Mouse (Mus musculus): Measurements from ENCODE around the gene Ntm. TPM values are rescaled to one million over a fixed set of nuclear protein-coding genes. Genes with fewer than 3 reads are reported as not detected.

Gene Ntm
- total RNA-seq, 4 experiments from 2014 or later: 0.46 to 1.4 (median 1.1) TPM

DNA sequence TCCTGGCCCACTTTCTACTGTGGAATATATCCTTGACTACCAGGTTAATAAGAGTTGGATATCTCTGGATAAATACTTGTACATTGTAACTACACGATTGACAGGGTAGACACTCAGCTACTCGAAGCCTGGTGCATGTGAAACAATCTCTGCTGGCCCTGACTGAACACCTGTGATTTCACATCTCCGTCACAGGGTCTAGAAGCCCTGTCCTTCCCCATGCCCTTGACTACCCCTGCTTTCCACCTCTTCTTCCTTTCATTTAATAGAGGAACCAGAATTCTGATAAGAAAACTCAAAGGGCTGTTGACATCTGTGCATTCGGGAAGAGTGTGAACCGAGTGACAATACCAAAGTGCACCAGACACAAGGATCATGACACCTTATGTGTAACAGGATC, 566.8 kb downstream of the Ntm start:
- DNase-seq: no peak

DNA sequence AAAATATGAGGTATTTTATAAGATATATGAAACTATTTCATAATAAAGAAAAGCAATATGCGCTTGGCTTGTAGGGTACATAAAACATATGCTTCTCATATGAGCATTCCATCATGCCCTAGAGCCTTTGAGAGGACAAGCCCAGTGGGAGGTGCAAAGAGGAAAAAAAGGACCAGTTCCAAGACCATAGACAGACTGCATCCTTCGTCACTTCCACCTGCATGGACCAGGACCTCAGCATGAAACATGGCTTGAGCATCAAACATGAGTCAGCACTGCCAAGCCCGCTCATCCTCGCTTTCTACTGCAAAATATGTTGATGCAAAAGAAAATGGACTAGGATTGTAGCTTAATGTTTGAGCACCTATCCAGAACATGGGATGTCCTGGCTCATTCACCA, 569.8 kb downstream of the Ntm start:
- no peak for DNase-seq

DNA sequence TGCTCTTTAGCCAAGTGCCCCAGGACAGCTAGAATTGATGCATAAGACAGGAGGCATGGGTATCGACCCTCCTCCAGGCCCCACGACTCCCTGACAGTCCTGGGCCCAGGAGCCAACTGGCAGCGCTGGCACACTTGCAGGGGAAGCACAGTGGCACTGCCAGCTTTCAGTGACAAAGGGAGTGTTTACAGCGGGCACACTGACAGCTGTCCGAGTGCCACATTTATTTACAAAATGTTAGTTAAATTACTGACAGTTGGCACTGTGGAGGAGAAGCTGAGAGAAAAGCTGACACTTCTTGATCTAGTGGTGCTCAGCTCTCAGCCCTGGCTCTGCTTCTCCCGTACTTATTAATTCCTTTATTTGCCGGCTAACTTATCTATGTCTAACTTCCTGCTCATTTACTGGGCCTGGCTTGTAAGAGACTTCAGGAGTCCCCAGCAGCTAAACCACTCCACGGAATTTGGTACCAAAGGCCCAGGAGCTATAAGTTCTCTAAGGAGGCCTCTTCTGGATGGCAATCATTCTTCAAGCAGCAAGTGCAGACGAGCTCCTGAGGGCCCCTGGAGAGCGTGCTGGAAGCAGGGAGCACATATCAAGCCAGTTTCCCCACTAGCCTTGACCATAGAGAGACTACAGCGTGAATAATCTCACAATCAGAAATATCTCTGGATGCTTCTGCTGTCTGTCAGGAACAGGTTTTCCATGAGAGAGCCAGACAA, 572.0 kb downstream of the Ntm start:
- DNase-seq: no peak

DNA sequence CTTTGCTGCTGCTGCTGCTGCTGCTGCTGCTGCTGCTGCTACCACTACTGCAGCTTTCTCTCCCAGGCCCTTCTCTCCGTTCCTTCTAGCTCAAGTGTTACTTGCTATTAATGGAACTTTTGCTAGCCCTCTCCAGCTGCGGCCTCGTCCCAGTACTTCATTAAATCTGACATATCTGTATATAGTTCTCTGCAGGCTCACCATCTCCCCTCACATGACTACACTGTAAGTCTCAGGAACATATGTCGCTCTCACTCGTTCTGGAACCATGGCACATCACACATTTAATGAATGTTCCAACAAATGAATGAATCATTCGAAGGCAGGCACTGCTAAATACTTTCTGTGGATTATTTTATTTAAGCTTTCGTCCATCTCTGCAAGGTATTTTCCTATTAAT, 573.7 kb downstream of the Ntm start:
- no peak for DNase-seq

DNA sequence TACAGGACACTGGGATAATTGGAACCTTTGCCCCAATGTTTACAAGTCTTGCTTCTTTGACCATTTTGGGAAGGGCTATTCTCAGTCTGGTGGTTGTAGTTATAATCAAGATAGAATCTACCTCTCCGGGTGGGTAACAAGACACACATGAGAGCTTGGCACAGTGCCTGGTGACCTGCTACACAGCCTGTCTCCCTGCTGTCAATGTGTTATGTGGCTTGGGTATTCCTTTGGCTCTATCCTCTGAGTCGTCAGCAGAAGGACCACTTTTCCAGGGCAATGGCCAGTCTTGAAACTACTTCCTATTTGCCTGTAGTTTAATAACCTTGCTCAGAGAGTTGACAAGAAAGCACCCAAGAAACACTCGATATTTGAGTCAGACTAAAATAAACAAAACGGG, 575.8 kb downstream of the Ntm start:
- DNase-seq: no peak

DNA sequence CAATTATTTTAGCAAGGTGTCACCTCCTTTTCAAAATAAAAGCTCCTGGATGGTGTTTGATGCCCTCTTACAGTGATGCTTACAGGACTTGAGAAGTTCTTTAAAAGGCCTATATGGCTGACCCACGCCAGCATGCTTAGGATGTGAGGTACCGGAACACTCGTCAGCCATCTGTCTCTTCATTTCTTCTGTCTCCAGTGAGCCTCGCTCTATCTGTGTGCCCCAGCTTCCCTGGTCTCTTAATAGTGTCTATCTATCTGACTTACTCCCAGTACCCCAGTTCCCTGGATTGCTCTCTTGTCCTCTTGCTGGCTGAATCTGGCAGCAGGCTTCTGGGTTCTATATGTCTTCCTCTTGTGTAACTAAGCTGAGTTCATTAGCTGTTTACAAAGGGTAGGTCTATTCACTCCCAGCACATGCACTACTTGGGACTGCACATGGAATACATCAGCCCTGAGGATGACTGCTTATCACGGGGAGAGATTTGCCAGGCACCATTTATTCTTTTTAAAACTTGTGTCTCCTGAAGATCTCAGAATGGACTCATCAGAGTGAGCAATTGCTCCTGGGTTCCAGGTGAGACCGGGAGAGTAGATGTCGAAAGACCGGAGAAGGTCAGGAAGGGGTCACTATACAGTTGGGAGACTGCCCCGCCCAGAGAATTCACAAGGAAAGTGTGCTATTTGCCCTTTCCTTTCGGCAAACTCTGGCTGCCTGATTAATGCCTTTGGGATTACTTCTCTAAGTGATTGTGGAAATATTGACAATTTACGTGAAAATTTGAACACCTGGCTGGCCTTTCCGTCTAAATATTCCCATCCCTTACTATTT, 585.6 kb downstream of the Ntm start:
- no peak for DNase-seq

DNA sequence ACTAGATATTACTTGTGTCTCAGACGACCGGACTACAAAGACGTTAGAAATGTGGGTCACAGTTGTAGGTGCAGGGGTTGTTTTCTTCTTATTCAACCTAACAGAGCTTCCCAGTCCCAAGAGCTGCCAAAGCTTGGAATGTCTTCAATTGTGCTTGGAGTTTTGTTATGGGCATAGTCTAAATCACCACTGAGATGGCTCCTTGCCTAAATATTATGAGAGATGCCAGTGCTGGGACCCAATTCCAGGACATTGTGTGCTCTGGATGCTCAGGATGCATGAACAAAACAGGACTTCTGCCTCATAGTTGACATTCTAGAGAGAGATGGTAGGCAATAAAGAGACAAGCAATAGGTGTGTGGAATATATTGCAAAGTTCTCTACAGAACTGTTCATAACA, 591.6 kb downstream of the Ntm start:
- no peak for DNase-seq

DNA sequence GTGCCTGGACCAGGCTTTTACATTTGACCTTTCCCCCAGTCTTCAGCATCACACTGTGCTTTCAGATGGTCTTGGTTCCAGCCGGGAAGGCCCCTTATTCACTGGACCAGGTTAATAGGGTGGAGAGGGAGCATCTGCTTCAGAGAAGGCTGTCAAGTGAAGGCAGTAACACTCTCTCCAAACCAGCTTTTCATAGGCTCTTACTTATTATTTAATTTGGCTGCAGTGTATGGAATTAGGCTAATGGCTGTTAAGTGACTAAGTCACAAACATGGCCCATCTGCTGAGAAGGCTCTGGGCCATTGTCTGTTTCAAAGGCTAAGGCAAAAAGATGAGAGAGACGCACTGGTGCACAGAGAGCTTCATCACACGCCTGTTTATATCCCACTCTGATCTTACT, 593.3 kb downstream of the Ntm start:
- DNase-seq: no peak

DNA sequence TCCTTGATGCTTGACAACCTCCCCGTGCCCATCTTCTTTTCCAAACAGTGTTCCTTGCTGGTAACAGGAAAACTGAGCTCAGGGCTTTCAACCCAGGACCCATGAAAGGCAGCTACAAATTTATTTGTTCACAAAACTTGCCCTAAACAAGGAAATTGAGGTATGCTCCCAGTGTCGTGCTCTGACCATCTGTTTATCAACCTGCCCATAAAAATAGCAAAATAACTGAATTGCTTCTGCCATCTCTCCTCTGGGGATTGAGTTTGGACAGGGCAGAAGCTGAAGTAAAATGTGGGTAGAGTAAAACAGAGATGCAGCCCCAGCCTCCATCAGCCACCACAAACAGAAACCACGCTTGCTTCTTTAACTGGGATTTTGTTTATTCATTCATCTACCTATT, 594.6 kb downstream of the Ntm start:
- no peak for DNase-seq

DNA sequence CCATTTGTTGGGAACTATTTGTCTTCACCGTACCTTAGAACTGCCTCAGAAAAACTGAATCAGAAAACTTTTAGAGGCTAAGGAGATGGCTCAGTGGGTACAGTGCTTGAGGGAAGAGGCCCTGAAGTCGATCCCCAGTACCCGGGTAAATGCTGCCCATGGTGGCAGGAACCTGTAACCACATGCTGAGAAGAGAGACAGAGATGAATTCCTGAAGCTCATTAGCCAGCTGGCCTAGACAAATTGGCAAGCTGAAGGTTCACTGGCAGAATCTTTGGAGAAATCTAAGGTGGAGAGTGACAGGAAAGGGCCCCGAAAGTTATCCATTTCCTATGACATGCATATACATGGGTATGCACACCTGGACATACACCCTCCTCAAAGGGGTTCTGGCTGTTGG, 605.1 kb downstream of the Ntm start:
- no peak for DNase-seq

DNA sequence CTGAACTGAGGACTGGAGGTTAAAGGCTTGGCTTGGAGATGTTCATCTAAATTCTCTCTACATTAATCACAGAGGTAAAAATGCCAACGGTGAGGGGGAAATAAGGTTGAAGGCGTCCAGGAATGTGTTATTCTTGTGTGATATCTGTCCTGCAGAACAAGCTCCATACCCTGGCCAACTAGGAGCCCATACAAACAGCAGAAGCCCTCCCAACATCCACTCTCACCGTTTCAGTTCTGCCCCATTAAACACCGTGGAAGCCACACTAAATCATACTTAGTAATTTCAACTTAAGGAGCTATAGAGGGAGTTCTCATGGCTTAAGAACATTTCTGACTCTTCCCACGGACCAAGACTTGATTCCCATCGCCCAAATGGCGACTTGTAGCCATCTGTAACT, 620.6 kb downstream of the Ntm start:
- DNase-seq: no peak

DNA sequence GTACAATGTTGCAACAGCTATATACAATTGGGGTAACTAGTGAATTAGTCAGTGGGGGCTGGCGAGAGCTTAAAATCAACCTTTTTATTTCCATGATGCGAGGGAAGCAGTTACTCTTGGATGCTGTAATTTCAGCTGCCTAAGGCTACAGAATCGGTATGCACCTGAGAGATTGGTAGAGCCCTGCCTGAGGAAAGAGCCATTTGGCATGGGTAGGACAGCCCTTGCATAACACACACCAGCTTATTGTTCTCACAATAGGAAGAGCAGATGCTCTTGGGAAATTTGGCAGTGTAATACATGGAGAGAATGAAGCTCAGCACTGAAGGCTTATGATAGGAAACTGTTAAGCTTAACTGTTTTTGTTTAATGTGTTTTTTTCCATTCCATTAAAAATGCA, 621.6 kb downstream of the Ntm start:
- DNase-seq: no peak

DNA sequence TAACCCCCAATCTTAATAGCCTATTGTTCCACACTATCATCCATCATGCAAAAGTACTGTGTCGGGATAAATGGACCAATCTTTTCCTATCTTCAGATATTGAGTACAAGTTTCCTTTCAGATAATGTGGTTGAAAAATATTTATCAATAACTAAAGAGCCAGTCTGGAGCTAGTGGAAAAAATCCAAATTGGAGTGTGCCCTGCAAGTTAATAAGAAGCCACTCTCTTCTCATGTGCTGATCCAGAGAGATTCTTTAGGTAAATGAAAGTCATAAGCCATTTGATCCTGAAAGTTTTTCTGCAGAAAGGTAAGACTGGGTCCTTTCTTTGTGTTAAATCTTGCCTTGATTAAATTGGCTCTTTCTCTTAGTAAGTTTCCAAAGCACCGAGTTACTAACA, 627.3 kb downstream of the Ntm start:
- no peak for DNase-seq

DNA sequence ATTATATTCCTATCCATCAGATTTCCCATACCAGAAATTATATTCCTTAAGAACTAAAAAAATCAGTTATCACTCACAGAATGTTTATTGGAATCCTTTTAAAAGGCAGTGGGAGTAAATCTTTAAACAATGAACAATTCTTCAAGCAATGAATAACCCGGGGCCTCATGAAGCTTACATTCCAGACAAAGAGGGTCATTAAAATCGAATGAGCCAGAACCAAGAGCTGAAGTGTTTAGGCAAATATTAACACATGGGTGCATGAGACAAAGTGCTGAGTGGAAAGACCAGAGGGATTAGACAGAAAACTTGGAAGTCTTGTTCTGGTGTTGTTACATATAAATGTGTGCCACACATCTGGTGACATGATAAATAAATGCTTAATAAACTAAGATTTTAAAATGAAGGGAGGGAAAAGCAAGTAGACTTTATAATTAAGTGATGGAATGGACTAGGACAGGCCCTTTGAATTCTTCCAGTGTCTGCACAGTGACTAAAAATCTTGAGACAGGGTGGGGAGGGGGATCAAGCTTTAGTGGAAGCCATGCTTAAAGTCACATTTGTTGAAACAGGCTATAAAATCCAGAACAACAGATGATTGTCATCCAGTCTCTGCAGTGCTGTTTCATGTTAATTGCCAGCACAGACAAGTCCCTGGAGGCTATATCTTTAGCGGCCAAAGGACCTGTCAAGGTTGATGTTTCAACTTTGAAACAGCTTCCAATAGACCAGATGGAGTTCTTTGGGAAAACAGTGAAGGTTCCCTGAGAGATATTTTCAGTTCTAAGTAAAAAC, 630.4 kb downstream of the Ntm start:
- DNase-seq: no peak

DNA sequence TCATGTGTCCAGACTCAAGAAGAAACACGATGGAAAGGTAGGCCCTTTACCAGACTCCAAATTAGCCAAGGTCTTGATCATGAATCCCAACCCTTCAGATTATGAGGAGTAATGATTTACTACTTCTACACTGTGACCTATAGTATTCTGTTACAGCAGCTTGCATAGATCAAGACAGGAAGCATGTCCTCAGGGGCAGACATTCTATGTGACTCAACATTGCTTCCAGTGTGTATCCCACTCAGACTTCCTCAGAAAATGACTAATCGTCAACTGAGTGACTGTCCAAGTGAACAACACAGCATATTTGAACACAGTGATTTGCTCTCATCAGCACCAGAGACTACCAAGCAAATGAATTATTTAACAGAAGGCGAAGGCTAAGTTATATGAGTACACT, 632.5 kb downstream of the Ntm start:
- DNase-seq: no peak

DNA sequence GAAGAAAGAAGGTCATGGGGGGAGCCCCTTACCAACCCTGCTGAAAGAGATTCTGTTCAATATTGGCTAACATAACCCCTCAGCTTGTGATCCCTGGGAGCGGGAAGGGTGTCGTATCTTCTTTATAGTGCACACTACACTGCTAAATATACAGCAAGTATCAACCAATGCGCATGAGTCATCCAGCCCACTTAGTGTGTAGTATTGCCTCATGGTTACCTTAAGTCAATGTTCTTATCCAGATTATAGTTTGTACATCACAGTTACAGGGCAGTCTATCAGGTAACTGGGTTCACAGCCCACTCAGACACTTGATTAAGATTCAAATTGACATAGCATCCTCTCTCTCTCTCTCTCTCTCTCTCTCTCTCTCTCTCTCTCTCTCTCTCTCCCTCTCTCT, 636.7 kb downstream of the Ntm start:
- DNase-seq: no peak

DNA sequence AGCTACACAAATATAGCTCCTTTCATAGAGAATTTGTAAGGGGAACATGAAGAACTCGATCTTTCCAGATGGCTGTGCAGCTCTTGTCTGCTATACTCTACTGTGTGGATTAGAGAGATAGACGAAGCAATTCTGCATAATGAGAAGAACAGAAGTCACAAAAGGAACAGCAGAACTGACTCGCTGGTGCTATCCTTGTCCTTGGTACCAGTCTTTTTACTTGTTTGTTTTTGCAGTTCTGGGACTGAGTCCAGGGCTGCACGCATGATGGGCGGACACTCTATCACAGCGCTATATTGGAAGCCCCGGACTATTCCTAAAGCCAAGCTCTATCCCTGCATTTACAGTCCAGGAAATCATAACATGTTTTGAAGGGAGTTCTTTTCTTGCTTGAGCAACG, 637.8 kb downstream of the Ntm start:
- DNase-seq: no peak

DNA sequence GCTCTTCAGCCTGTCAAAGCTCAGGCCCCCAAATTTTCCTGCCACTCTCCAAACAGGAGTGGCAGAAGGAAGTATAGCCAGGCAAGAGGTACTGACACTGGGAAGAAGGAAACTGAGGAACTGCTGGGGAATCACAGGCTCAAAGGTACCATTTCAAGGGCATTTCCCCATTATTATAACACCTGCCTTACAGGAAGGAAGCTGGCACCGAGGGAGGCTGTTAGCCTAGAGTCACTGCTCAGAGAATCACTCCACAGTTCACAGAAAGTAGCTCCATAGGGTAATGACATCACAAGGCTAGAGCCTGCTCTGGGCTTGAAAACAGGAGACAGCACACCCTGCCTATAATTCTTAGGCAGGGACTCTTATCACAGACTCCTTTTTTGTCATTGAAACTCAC, 643.7 kb downstream of the Ntm start:
- DNase-seq: no peak

DNA sequence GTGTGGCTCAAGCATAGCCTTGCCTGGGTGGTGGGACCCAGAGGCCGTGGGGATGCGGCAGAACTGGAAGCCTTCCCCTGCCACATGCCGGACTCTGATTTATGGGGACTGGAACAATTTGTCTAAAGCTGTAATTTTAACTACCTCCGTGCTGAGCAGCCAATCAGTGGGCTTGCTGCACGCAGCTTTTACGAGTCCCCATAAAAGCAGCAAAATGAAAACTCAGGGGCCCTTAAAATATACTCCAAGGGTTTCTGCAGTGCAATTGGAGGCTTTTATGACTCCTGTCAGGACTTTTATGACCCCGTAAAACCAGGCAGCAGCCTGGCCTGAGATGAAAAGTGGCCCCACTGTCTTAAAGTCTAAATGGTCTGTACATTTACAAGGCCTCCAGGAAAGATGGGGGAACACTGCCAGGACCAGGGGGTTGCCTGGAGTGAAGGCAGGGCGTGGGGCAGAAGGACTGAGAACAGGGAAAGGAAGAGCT, 644.2 kb downstream of the Ntm start:
- no peak for DNase-seq

DNA sequence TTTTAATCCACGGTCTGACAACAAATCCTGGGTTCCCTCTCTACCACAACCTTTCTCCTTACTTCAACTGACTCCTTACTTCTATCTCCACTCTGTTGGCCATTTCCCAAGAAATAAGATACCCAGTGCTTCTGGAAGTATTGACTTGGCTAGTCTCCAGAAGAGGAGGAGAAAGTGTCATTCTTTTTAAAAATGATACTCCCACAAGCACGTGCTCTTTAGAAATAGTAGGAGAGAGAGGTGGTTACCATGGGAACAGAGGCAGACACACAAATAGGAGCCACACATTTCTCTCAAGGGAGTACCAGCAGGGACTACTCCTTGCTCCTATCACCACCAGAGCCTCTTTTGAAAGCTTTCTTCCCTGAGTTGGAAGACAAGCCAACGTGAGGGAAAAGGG, 645.3 kb downstream of the Ntm start:
- DNase-seq: no peak

DNA sequence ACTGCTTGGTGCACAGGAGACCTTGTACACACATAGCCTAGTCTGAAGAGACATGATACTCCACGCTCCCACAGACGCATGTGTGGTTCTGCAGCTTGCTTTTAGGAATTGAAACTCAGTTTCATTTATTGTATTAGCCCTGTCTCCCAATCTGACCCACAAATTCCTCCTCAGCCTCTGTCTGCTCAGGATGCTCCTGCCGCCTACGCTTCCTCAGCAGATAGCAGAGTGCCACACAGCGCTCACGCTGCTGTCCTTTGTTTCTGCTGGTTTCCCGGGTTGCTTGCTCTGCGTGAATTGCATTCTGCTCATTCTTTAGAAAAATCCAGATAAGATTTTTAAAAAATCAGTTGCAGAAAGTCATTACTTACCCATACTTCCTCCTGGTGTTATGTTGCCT, 647.1 kb downstream of the Ntm start:
- no peak for DNase-seq

DNA sequence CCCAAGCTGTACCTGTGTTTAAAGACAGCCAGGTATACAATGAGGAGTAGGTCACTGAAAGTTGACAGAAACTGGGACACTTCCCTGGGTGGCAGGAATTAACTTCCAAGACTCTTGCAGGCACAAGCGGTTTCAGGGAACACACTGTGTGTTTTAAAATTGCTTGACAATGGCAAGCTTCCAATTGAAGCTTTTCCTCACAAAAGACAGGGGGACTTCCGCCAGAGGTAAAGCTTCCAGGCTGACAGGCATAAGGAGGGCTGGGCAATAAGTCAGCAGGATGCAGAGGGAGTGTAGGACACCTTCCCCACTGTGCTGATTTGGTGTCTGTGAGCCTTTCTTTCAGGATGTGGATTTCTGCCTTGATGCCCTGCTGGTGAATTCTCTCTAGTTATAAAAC, 656.0 kb downstream of the Ntm start:
- DNase-seq: no peak

DNA sequence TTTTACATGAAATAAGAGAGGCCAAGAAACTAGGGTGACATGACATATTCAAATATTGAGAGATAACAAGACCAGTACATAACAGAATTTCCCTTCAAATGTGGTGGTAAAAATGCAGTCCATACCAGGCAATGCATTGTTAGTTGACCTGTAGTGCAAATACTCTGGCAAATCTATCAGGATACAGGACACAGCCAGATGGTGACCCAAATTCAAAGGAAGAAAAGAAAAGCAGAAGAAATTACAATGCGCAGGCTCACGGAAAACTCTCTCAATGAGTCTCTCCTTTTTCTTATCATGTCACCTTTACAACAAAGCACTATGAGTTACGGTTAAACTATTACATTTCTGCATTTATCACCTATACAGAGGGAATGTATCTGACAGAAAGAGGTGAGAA, 664.6 kb downstream of the Ntm start:
- DNase-seq: no peak

All from adrenal gland, adult 8-10 months (tissue).